Mouse (Mus musculus) lung, adult 2 months (tissue): Measurements from ENCODE around the gene Sfswap. TPM values are rescaled to one million over a fixed set of nuclear protein-coding genes. Genes with fewer than 3 reads are reported as not detected.

ENCODE experiments used
- DNase-seq: peaks from one replicate; pipeline ENCODE4 v3.0.0; 2022
- H3K4me1 ChIP-seq: fragments of 200-500 bp; 2 replicates; pipeline ENCODE4 v1.6.1; 2011; ENCODE audit warnings: low read length; ENCODE audit not compliant: control insufficient read depth, insufficient read depth
- H3K4me3 ChIP-seq: fragments of 200-500 bp; replicated peaks from 2 replicates; pipeline ENCODE3; 2011; ENCODE audit warnings: low read depth, mild to moderate bottlenecking, control low read depth, low read length; ENCODE audit errors: extremely low read depth
- CTCF ChIP-seq: fragments of 200-500 bp; IDR thresholded peaks from 2 replicates; pipeline ENCODE4 v1.5.1; 2011; ENCODE audit warnings: mild to moderate bottlenecking, low read length, control low read depth; ENCODE audit not compliant: insufficient read depth
- POLR2A ChIP-seq: fragments of 200-500 bp; IDR thresholded peaks from 2 replicates; pipeline ENCODE4 v1.6.1; 2011; ENCODE audit warnings: low read depth, mild to moderate bottlenecking, control low read depth, low read length, borderline replicate concordance; ENCODE audit errors: extremely low read depth
- WGBS: fragments of 180-500 bp; shearing (Covaris S2); methylation state at CpG from one replicate; pipeline ENCODE4 v1.1.7; 2018; 5-methylcytosine and 5-hydroxymethylcytosine counted together
- polyA plus RNA-seq: library from polyadenylated mRNA; depleted of rRNA; stranded (reverse); fragments of >200 nt; gene quantifications from 2 replicates; pipeline ENCODE4 v1.2.3, GENCODE M21; 2012

The Sfswap gene
- polyA plus RNA-seq, 1 experiment = 83.4 TPM

DNA sequence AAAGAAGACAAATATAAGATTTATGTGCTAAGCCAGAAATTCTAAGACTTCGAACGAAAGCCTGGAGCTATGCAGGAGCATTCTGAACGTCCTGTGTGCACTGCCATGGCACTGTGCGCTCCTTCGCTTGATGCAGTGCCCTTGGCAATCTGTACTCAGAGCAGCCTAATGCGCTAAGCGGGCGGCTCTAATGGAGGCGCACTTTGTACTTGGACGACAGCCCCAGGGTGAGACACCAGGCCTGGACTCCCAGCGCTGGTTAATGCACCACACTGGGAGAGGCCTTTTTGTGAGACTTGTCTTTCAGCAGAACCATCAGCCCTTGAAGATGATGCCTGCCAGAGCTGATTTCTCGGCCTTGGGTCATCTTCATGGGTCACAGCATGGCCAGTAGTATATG, 48.7 kb downstream of the Sfswap start:
- DNase-seq = no peak
- Histone ChIP-seq H3K4me1 (no peaks in the 10 kb centered on the region), H3K4me3 (no peak overlapping the region)
- 93% methylated on average over 12 of the region's 12 CpGs for WGBS
- TF ChIP-seq POLR2A (no peak), CTCF (no peak)

DNA sequence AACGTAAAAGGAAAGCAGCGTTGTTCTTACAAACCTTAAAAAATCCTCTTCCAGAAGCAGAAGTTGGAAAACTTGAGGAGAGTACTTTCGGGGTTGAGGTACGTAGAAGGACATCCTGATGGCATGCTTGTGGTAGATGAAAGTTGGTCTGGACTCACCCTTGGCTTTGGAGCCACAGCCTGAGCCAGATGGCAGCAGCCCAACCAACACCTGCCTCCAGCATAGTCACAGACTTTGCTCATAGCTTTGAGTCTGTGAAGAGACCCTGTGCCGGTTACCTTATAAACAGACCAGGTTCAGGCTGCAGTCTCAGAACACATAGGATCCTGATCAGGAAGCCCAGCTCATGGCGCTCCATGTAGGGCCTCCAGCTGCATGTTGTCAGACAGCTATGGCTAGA, 49.8 kb downstream of the Sfswap start:
- no peak overlapping the region for H3K4me3 ChIP-seq
- 95% methylated on average over 6 of the region's 6 CpGs for WGBS
- DNase-seq = no peak
- H3K4me1 ChIP-seq = no peaks in the 10 kb centered on the region
- no peak for TF ChIP-seq POLR2A
- TF ChIP-seq CTCF = no peak

DNA sequence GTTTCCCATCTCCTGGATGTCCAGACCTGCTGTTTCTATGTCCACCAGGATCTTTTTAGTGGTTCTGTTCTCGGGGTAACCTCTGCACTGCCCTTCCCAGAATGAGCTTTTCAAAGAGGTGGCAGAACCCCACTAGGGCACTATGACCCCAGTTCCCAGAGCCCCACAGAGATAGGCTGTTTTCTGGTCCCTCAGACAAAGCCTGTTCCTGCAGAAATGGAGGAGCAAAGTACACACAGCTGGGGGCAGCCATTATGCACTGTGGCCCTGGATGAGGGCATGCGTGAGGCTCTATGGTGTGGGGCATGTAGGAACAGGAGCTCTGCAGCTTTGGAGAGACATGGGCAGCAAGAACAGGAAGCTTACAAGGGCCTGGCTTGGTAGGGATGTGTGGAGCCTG, 51.0 kb downstream of the Sfswap start:
- WGBS = 96% methylated on average over 2 of the region's 2 CpGs
- TF ChIP-seq CTCF (no peak), POLR2A (no peak)
- Histone ChIP-seq H3K4me3 (no peak overlapping the region), H3K4me1 (no peaks in the 10 kb centered on the region)
- DNase-seq = no peak

DNA sequence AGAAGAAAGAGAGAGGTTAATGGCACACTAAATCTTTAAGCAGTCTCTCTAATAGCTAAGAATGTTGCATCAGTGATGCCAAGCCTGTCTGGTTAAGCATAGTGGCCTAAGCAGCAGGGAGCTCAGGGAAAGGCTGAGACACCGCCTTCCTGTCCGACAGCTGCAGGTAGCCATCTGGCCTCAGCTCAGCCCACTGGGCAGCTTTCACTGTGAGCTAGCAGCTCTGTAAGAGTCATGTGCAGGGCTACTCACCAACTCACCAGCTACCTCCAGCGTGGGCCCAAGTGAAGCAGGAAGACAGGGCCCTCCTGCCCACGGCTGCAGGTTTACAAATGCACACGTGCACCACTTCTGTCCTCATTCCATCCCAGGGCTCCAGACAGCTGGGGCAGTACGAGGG, 52.6 kb downstream of the Sfswap start:
- no peak for DNase-seq
- 82% methylated on average over 6 of the region's 6 CpGs for WGBS
- TF ChIP-seq POLR2A = no peak
- TF ChIP-seq CTCF = no peak

DNA sequence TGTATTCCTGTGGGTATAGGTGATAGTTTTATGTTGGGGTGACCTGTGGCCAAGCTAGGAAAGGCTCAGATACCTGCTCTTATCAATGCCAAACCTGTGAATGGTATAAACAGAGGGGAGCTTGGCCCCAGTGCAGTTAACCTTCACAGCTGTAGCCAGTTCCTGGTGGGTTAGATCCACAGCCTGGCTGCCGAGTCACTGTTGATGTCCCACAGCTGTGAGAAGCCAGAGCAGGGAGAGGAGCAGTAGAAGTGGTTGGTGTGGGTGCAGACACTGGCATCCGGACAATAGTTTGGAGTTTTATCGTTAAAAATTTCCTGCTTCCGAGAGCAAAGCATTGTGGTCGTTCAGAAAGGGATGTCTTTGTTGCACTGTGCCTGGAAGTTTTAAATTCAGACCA, 57.6 kb downstream of the Sfswap start:
- H3K4me1 ChIP-seq = no peaks in the 10 kb centered on the region
- TF ChIP-seq CTCF = no peak
- TF ChIP-seq POLR2A = no peak
- no peak for DNase-seq
- H3K4me3 ChIP-seq = no peak overlapping the region
- 64% methylated on average over 5 of the region's 5 CpGs for WGBS

More for the DNA sequence above, 52.6 kb downstream of the Sfswap start:
- Histone ChIP-seq H3K4me3 (no peak overlapping the region), H3K4me1 (no peaks in the 10 kb centered on the region)

DNA sequence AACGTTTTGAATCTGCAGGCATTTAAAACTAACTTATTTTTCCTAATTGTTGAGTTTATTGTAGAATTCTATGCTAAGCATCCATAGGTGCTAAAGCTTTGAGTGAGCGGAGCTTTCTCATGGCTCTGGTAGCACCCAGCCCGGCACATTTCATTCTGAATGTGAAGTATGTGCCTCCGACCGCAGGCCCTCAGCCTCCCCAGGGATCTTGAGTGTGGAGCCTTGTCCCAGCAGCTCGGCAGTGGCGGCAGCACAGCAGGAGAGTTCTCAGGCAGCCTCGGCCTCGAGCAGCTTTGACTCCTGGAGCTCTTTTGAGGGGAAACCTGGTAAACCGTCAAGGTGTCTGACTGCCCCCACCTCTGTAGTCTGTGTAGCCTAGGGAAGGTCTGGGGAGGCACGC, 58.3 kb downstream of the Sfswap start:
- DNase-seq = no peak
- H3K4me3 ChIP-seq = no peak overlapping the region
- H3K4me1 ChIP-seq = no peaks in the 10 kb centered on the region
- 87% methylated on average over 11 of the region's 11 CpGs for WGBS
- TF ChIP-seq CTCF (no peak), POLR2A (no peak)

DNA sequence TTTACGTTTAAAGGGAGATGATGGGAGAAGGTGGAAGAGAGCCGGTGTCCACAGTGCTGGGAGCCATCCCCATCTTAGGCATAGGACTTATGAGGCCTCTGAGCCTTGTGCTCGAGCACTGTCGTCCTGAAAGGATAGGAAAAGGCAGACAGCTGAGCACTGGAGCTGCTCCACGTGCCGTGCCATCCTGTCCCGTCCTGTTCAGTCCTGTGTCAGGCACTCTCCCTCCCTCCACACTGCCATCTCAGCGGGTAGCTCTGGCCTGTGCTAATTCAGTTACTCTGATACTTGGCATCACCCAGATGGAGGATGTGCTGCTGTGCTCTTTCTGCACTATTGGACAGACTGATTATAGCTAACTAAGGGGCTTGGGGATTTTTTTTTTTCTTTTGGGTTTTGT, 61.3 kb downstream of the Sfswap start:
- 97% methylated on average over 8 of the region's 8 CpGs for WGBS
- TF ChIP-seq CTCF (no peak), POLR2A (no peak)
- H3K4me3 ChIP-seq = no peak overlapping the region
- H3K4me1 ChIP-seq = no peaks in the 10 kb centered on the region
- no peak for DNase-seq

DNA sequence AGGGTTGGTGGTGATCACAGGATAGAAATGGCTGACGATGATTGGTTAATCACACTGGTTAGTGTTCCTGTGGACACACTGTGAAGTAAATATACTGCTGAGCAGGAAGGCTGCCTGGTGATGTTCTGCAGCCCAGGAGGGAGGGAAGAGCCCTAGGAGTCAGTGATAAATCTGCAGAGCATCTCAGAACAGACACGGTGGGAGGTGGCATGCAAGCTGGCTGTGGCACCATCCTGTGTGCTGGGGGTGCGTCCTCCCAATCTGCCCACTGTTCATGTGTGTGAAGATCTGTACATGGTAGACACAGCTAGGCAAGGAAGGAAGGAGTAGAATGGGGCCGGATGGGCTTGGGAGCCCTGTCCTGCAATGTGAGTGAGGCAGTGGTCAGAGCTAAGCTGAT, 67.6 kb downstream of the Sfswap start:
- H3K4me1 ChIP-seq = no peaks in the 10 kb centered on the region
- H3K4me3 ChIP-seq = no peak overlapping the region
- TF ChIP-seq CTCF (no peak), POLR2A (no peak)
- 91% methylated on average over 4 of the region's 4 CpGs for WGBS
- no peak for DNase-seq

DNA sequence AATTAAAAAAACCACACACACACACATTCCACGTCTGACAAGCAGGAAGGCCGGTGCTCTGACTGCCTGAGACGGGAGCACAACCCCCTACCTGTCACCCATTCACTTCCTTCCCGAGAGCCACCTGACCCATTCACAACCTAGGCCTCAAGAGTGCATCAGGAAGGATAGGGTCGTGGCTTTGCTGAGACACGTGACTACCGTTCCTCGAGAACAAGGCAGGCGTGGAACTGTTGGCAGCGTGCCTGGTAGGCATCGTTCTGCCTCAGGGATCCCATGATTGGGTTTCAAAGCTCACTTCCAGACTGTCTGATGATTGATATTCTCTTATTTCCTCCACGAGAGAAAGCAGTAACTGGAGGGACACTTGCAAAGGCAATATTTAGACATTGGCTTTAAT, 77.2 kb downstream of the Sfswap start:
- WGBS = 12% methylated on average over 12 of the region's 12 CpGs
- no peaks in the 10 kb centered on the region for H3K4me1 ChIP-seq
- TF ChIP-seq CTCF = no peak
- TF ChIP-seq POLR2A = no peak
- DNase-seq = no peak
- no peak overlapping the region for H3K4me3 ChIP-seq

DNA sequence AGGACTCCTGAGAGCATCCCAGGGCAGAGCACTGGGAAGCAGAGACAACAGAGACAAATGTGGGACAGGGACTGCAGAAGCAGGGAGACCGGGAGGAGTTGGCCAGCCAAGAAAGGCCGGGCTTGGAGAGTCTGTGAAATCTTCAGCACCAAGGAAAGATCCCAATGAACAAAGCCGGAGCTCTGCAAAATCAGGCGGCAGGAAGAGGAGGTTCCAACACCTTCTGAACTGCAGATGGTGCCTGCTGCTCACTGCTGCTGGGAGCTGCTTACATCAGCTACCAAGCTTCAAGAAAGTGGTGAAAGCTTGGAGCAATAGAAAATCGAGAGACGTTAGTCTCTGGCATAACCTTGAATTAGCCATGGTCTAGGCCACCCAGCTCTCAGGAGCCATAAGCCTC, 79.0 kb downstream of the Sfswap start:
- 16% methylated on average over 6 of the region's 6 CpGs for WGBS
- Histone ChIP-seq H3K4me3 (no peak overlapping the region), H3K4me1 (no peaks in the 10 kb centered on the region; the same call in 1 of the 2 replicates)
- TF ChIP-seq CTCF (no peak), POLR2A (no peak)
- no peak for DNase-seq

DNA sequence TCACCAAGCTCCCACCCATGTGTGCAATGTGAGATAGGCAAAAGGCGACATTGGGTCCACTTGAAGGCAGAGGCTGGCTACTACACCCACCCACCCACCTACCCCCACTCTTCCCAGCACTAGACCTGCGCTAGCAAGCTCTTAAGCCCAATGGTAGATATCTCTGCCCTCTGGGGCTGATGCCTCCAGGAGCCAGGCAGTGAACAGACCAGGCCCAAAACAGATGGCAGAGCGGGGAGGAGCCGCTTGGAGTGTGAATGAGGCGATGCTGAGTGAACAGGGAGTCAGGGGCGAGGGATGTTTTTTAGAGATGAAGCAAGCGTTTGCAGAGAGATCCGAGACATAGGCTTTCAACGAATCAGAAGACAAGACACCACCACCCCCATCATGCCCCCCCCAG, 79.6 kb downstream of the Sfswap start:
- H3K4me3 ChIP-seq = no peak overlapping the region
- H3K4me1 ChIP-seq = no peaks in the 10 kb centered on the region; the same call in 1 of the 2 replicates
- WGBS = 54% methylated on average over 9 of the region's 9 CpGs
- DNase-seq = no peak
- no peak for TF ChIP-seq CTCF
- no peak for TF ChIP-seq POLR2A
